Mouse (Mus musculus) urinary bladder, adult 2 months (tissue): Measurements from ENCODE around the gene Nfkbil1. TPM values are rescaled to one million over a fixed set of nuclear protein-coding genes. Genes with fewer than 3 reads are reported as not detected.

ENCODE experiments used
- DNase-seq: peaks from one replicate; pipeline ENCODE4 v3.0.0; 2022; ENCODE audit warnings: low spot score
- polyA plus RNA-seq: library from polyadenylated mRNA; depleted of rRNA; stranded (reverse); fragments of >200 nt; gene quantifications from 2 replicates; pipeline ENCODE4 v1.2.3, GENCODE M21; 2012; rRNA removed

Nfkbil1 gene
- polyA plus RNA-seq: 14.0 and 15.4 TPM in 2 replicates

- DNase-seq: peak; percentile 71
Observed at GRCm38 (mm10) chr17:35235614-35236389, at the start of gene Nfkbil1. TSS of gene Nfkbil1 (minus strand) at chr17:35235792.

GRCm38 (mm10) chr17:35280276-35280675, 44.7 kb upstream of the Nfkbil1 start:
- DNase-seq: no peak

GRCm38 (mm10) chr17:35278957-35279688, 43.5 kb upstream of the Nfkbil1 start:
- no peak for DNase-seq

- DNase-seq: no peak
Observed at GRCm38 (mm10) chr17:35278049-35278448, 42.5 kb upstream of the Nfkbil1 start.

- no peak for DNase-seq
Observed at GRCm38 (mm10) chr17:35276304-35276864, 40.8 kb upstream of the Nfkbil1 start.

GRCm38 (mm10) chr17:35274770-35275169, 39.2 kb upstream of the Nfkbil1 start:
- DNase-seq: peak; percentile 91

GRCm38 (mm10) chr17:35272249-35272648, 36.7 kb upstream of the Nfkbil1 start:
- no peak for DNase-seq

- DNase-seq: no peak
Observed at GRCm38 (mm10) chr17:35269653-35270347, 34.2 kb upstream of the Nfkbil1 start.

- no peak for DNase-seq
Observed at GRCm38 (mm10) chr17:35267399-35268086, 32.0 kb upstream of the Nfkbil1 start.

- no peak for DNase-seq
Observed at GRCm38 (mm10) chr17:35263523-35263883, 27.9 kb upstream of the Nfkbil1 start.

GRCm38 (mm10) chr17:35262664-35263522, 27.3 kb upstream of the Nfkbil1 start, which contains the start of gene H2-D1:
TSS of gene H2-D1 (plus strand) at chr17:35262730.
- DNase-seq: peak; percentile 98

- no peak for DNase-seq
Observed at GRCm38 (mm10) chr17:35261651-35262050, 26.1 kb upstream of the Nfkbil1 start.

GRCm38 (mm10) chr17:35259621-35260020, 24.0 kb upstream of the Nfkbil1 start:
- no peak for DNase-seq

- no peak for DNase-seq
Observed at GRCm38 (mm10) chr17:35258492-35259478, 23.2 kb upstream of the Nfkbil1 start.

GRCm38 (mm10) chr17:35257824-35258491, 22.4 kb upstream of the Nfkbil1 start:
- DNase-seq: peak; percentile 87

- no peak for DNase-seq
Observed at GRCm38 (mm10) chr17:35257378-35257777, 21.8 kb upstream of the Nfkbil1 start.

- no peak for DNase-seq
Observed at GRCm38 (mm10) chr17:35255704-35256103, 20.1 kb upstream of the Nfkbil1 start.

- no peak for DNase-seq
Observed at GRCm38 (mm10) chr17:35255301-35255700, 19.7 kb upstream of the Nfkbil1 start.
